In the genomic region with DNA sequence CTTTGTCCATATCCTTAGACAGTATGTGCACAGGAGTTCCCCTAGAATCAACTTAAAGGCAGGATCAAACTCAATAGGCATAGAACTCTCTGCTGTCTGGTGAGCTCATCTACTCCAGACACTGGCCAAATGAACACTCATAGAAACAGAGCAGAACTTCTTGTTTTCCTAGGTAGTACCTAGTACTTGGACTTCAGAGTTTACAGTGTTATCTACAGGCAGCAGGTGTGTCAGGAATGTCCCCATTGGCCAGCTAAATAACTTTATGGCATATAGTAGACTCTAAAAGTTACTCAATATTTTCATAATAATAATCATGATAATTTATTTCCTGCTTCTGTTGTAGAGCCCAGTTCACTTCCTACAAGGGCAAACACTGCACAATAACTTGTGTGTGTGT, we compare ENCODE assay signal across 23 mouse cellular contexts.
"Had no signal": no experiment of that assay in that cellular context is flagged by ENCODE, and none has a peak within 500 bp of the region (broad histone marks: within the 10 kb centered on the region; RNA-seq: fewer than 3 reads in every experiment).

No protein-coding gene starts in this region.

- H3K4me3 ChIP-seq: gastrocnemius, adult 2 months; heart, embryonic 10.5 days; heart, embryonic 12.5 days; hindbrain, embryonic 10.5 days; hindbrain, embryonic 12.5 days; layer of hippocampus, adult 2 months; limb, embryonic 13.5 days; limb, embryonic 15.5 days had no signal

- H3K4me1 ChIP-seq: heart, embryonic 10.5 days; heart, embryonic 12.5 days; hindbrain, embryonic 10.5 days; hindbrain, embryonic 12.5 days; limb, embryonic 13.5 days; limb, embryonic 15.5 days had no signal

- H3K4me2 ChIP-seq: heart, embryonic 12.5 days; hindbrain, embryonic 12.5 days; hindbrain, embryonic 14.5 days; limb, embryonic 13.5 days; limb, embryonic 15.5 days had no signal

- H3K9ac ChIP-seq: heart, embryonic 12.5 days; hindbrain, embryonic 12.5 days; hindbrain, embryonic 14.5 days; limb, embryonic 13.5 days; limb, embryonic 15.5 days had no signal

- DNase-seq: gastrocnemius, adult 2 months; gastrocnemius, postnatal 10 days; gastrocnemius, postnatal 25 days; heart, adult 18-20 months; heart, postnatal 10 days; heart, postnatal 4 days; kidney, adult 11 months; kidney, adult 8-10 months; kidney, postnatal 10 days; kidney, postnatal 25 days; kidney, postnatal 4 days; left cerebral cortex, postnatal 4 days had no signal

- H3K9me3 ChIP-seq: heart, embryonic 10.5 days; hindbrain, embryonic 10.5 days; hindbrain, embryonic 12.5 days; limb, embryonic 13.5 days; limb, embryonic 15.5 days had no signal

- H3K36me3 ChIP-seq: heart, embryonic 10.5 days; heart, embryonic 12.5 days; hindbrain, embryonic 10.5 days; hindbrain, embryonic 12.5 days; limb, embryonic 13.5 days; limb, embryonic 15.5 days had no signal

- ATAC-seq: forebrain, embryonic 16.5 days; hindbrain, embryonic 16.5 days; inflammation-experienced regulatory T-cells, adult 6 months had no signal

- H3K27me3 ChIP-seq: heart, embryonic 12.5 days; hindbrain, embryonic 12.5 days; limb, embryonic 13.5 days; limb, embryonic 15.5 days had no signal

- H3K27ac ChIP-seq: gastrocnemius, adult 2 months; heart, embryonic 10.5 days; hindbrain, embryonic 10.5 days; hindbrain, embryonic 12.5 days; hindbrain, embryonic 14.5 days; layer of hippocampus, adult 2 months; limb, embryonic 13.5 days; limb, embryonic 15.5 days had no signal
